Mouse (Mus musculus) kidney, embryonic 14.5 days (tissue): ENCODE results near the gene Zfp69. TPM values are rescaled to one million over a fixed set of nuclear protein-coding genes. Genes with fewer than 3 reads are reported as not detected.

ENCODE experiments used
- ATAC-seq: fragments of 200-750 bp; cut with Nextera tagmentation; 2 replicates; pipeline ENCODE4 v1.8.0; 2017; ENCODE audit warnings: moderate number of reproducible peaks, mild to moderate bottlenecking, moderate TSS enrichment, moderate library complexity; ENCODE audit not compliant: low FRiP score, low TSS enrichment
- H3K27ac ChIP-seq: fragments of 300-500 bp; sonication (generic); 2 replicates; pipeline ENCODE4 v1.5.1; 2014; ENCODE audit warnings: low read depth, mild to moderate bottlenecking, low read length, moderate library complexity, mixed read lengths
- H3K27me3 ChIP-seq: fragments of 300-500 bp; sonication (generic); 2 replicates; pipeline ENCODE4 v1.6.1; 2014; ENCODE audit warnings: mild to moderate bottlenecking, low read length; ENCODE audit not compliant: control insufficient read depth, insufficient read depth
- H3K36me3 ChIP-seq: fragments of 300-500 bp; sonication (generic); 2 replicates; pipeline ENCODE4 v1.6.1; 2014; ENCODE audit warnings: low read length, mixed read lengths; ENCODE audit not compliant: control insufficient read depth, insufficient read depth
- H3K4me1 ChIP-seq: fragments of 300-500 bp; sonication (generic); 2 replicates; pipeline ENCODE4 v1.6.1; 2014; ENCODE audit warnings: low read length, mixed read lengths; ENCODE audit not compliant: control insufficient read depth, insufficient read depth
- H3K4me2 ChIP-seq: fragments of 300-500 bp; sonication (generic); replicated peaks from 2 replicates; pipeline ENCODE4 v1.6.1; 2014; ENCODE audit warnings: low read depth, mild to moderate bottlenecking, low read length
- H3K4me3 ChIP-seq: fragments of 300-500 bp; sonication (generic); 2 replicates; pipeline ENCODE4 v1.5.1; 2014; ENCODE audit warnings: mild to moderate bottlenecking, low read length
- H3K9ac ChIP-seq: fragments of 300-500 bp; sonication (generic); 2 replicates; pipeline ENCODE4 v1.6.1; 2014; ENCODE audit warnings: low read depth, mild to moderate bottlenecking, low read length, moderate library complexity
- H3K9me3 ChIP-seq: fragments of 300-500 bp; sonication (generic); 2 replicates; pipeline ENCODE4 v1.6.1; 2016; ENCODE audit warnings: low read length; ENCODE audit not compliant: control insufficient read depth
- WGBS: fragments of 180-500 bp; shearing (Covaris S2); extraction: QIAGEN DNeasy Blood & Tissue Kit; methylation state at CpG from one replicate; pipeline ENCODE4 v1.1.7; 2014; 5-methylcytosine and 5-hydroxymethylcytosine counted together
- polyA plus RNA-seq: library from polyadenylated mRNA; unstranded; fragments of >200 nt; fragmentation: Nextera tagmentation; extraction: Ambion mirVana; gene quantifications from 2 replicates; pipeline ENCODE4 v1.2.1, GENCODE M21; 2014

Zfp69 gene
- polyA plus RNA-seq, 1 experiment from 2014 or later, result 9.9 TPM

DNA sequence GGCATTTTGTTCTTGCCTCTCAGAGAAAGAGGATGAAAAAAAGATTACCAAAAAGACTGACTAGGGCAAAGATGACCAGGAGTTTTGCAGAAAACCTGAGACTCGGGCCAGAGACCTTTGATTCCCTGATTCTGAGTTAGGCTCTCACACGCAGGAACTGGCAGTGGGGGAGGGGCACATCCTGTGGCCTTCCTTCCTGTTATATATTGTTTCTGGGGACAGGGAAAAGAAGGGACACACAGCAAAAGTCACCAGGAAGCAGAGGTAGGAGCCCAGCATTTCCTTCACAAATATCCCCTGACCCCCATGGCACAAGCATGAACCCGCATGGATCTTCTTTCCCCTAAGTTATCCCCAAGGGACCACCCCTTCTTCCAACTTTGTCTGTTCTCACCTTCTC, 2.6 kb downstream of the Zfp69 start:
- no peaks in the 10 kb centered on the region for H3K9me3 ChIP-seq
- no peaks in the 10 kb centered on the region for H3K27me3 ChIP-seq
- H3K9ac ChIP-seq, result no peak overlapping the region
- ATAC-seq, result no peak
- H3K36me3 ChIP-seq, result peaks cover 9% of the 10 kb centered on the region; the same call in 1 of the 2 replicates
- 45% methylated on average over 3 of the region's 3 CpGs for WGBS
- H3K27ac ChIP-seq, result no peak overlapping the region
- no peak overlapping the region for H3K4me3 ChIP-seq
- no peaks in the 10 kb centered on the region for H3K4me1 ChIP-seq
- no peak overlapping the region for H3K4me2 ChIP-seq

DNA sequence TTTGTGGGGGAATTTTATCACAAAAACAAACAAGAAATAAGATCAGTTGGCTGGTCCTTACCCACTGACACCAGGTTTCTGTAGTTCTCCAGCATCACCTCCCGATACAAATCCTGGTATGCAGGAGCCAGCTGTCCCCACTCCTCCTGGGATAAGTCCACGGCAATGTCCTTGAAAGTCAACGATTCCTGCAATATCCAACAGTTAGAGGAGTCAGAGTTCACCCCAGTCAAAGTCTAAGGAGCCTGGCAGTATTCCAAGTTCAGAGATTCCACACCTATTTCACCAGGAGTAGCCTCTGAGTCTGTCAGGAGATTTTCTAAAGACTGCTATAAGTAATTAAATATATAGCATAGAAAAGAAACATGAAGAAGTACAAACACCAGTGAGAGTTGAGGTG, 16.5 kb downstream of the Zfp69 start:
- Histone ChIP-seq H3K27ac (no peak overlapping the region), H3K4me2 (no peak overlapping the region), H3K4me1 (no peaks in the 10 kb centered on the region), H3K4me3 (no peak overlapping the region), H3K27me3 (no peaks in the 10 kb centered on the region), H3K9ac (no peak overlapping the region), H3K9me3 (peaks cover 6% of the 10 kb centered on the region; the same call in 1 of the 2 replicates), H3K36me3 (peaks cover 5% of the 10 kb centered on the region; the same call in 1 of the 2 replicates)
- WGBS, result 75% methylated on average over 3 of the region's 3 CpGs
- ATAC-seq, result no peak

DNA sequence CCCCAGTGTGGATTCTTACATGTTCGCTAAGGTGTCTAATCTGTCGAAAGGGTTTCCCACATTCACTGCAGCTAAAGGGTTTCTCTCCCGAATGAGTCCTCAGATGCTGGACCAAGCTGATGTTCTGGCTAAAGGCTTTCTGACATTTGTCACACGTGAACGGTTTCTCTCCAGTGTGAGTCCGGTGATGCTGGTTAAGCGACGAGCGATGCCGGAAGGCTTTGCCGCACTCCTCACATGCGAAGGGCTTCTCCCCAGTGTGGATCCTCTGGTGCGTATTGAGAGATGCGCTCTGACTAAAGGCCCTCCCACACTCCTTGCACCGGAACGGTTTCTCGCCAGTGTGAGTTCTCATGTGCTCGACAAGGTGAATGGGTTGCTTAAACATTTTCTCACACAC, 20.8 kb downstream of the Zfp69 start:
- Histone ChIP-seq H3K27ac (no peak overlapping the region), H3K27me3 (no peaks in the 10 kb centered on the region), H3K9ac (no peak overlapping the region), H3K4me3 (no peak overlapping the region), H3K4me2 (no peak overlapping the region), H3K9me3 (peaks cover 6% of the 10 kb centered on the region; the same call in 1 of the 2 replicates), H3K36me3 (peaks cover 5% of the 10 kb centered on the region; the same call in 1 of the 2 replicates), H3K4me1 (no peaks in the 10 kb centered on the region)
- WGBS, result 97% methylated on average over 18 of the region's 18 CpGs
- ATAC-seq, result no peak

DNA sequence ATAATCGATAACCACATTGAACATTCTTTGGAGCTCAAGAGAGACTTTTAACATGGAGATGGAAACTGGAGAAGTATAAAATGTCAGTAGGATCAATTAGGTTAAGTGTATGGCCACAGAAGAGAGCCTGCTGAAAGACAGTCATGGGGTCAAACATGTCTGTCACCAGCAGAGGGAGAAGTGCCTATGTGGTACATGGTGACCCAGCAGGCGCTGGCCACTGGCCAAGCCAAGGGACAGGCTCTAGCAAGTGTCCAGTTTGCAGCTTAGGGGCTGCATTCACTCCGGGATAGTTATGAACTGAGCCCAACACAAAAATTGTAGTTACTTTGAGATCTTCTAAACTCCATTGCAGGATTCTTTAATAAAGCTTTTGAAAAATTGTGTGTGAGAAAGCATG, 22.8 kb downstream of the Zfp69 start:
- no peak for ATAC-seq
- WGBS, result 89% methylated on average over 3 of the region's 3 CpGs

DNA sequence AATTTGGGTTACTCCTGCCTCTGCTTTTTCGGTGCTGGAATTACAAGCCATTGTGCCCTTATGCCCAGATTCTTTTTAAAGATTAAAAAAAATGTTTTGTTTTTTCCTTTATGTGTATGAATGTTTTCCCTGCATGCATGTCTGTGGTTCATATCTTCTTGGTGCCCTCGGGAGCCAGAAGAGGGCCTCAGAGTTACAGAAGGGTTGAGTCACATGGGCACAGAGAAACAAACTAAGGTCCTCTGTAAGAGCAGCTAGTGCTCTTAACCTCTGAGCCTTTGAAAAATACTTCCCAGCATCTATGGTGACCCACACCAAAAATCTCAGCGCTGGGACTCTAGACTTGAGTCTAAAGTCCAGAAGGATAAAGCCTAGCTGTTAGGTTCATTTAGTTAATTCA, 26.1 kb downstream of the Zfp69 start:
- Histone ChIP-seq H3K36me3 (peaks cover 22% of the 10 kb centered on the region), H3K4me3 (peak overlapping the region; percentile 75), H3K4me2 (peak overlapping the region; percentile 69), H3K9me3 (peaks cover under 1% of the 10 kb centered on the region; the same call in 1 of the 2 replicates), H3K4me1 (no peaks in the 10 kb centered on the region; the same call in 1 of the 2 replicates), H3K27ac (peak overlapping the region; percentile 79; the same call in 1 of the 2 replicates), H3K27me3 (no peaks in the 10 kb centered on the region), H3K9ac (peak overlapping the region; percentile 75)
- 22% methylated on average over 3 of the region's 3 CpGs for WGBS
- ATAC-seq, result peak; percentile 45; the same call in 1 of the 2 replicates

More for the DNA sequence above, 22.8 kb downstream of the Zfp69 start:
- Histone ChIP-seq H3K27me3 (no peaks in the 10 kb centered on the region), H3K4me3 (no peak overlapping the region), H3K9ac (no peak overlapping the region), H3K27ac (no peak overlapping the region), H3K9me3 (peaks cover 6% of the 10 kb centered on the region; the same call in 1 of the 2 replicates), H3K4me2 (no peak overlapping the region), H3K36me3 (peaks cover 5% of the 10 kb centered on the region; the same call in 1 of the 2 replicates), H3K4me1 (no peaks in the 10 kb centered on the region; the same call in 1 of the 2 replicates)

DNA sequence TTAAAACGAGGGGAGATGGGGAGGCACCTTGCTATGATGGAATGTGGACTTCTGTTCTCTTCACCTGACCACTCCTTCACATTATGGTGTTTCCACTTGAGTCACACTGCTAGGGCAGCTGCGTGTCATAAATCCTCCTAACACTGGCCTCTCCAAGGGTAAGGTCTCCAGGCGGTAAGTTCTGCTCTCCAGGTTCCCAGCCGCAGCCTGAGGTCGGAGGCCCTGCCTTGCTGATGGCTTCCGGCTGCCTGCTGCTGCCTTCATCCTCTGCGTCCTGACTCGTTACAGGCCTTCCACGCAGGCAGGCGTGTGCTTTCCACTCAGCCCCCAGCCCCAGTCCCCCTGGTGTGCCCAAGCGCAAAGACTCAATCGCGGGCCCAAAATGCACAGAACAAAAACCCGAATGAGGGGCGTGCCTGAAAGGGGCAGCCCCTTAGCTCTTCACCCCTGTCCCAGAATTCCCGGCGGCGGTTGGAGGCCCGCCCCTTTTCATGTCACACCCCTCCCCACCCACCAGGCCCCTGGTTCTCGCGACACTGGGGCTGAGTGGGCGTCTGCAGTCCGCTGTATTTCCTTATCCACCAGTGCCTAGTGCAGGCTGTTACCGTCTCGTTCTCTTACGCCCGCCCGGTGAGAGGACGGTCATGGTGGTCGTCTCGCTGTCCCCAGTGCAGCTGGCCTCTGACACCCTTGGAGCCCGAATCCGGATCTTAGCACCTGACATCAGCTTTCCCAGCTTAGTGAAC, 26.8 kb downstream of the Zfp69 start, which contains the start of gene Exo5:
Gene Exo5, minus strand, starts transcription at position 464 of the 746 bp plus-strand sequence.
- peak within 1 kb of the TSS; percentile 69 for H3K4me2 ChIP-seq
- under 1% methylated on average over 33 of the region's 33 CpGs for WGBS
- peaks cover 24% of the 10 kb centered on the region for H3K36me3 ChIP-seq
- peak within 1 kb of the TSS; percentile 75 for H3K4me3 ChIP-seq
- H3K4me1 ChIP-seq, result no peaks in the 10 kb centered on the region; the same call in 1 of the 2 replicates
- peak; percentile 99 for ATAC-seq
- peak within 1 kb of the TSS; percentile 79; the same call in 1 of the 2 replicates for H3K27ac ChIP-seq
- H3K27me3 ChIP-seq, result no peaks in the 10 kb centered on the region
- H3K9me3 ChIP-seq, result no peaks in the 10 kb centered on the region
- peak within 1 kb of the TSS; percentile 75 for H3K9ac ChIP-seq

DNA sequence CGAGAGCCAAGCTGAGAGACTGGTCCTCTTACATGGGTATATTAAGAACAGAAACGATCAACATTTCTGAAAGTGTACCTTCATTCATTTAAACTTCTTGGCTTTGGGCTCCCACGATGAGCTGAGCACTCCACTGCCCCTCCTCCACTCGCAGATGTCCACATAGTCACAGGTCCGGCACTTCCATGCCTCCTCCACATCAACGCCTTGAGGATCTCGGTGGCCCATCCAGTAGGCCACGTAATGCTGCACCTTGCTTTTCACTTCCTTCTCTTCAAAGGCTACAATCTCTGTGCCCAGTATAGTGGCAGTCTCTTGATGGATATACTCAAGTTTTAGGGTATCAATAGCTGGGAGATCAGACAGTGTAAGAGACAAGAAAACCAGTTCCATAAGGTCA, 30.0 kb downstream of the Zfp69 start:
- H3K36me3 ChIP-seq, result peaks cover 24% of the 10 kb centered on the region
- no peak overlapping the region for H3K9ac ChIP-seq
- H3K27ac ChIP-seq, result no peak overlapping the region
- no peak for ATAC-seq
- H3K4me2 ChIP-seq, result no peak overlapping the region
- no peaks in the 10 kb centered on the region for H3K27me3 ChIP-seq
- no peaks in the 10 kb centered on the region for H3K9me3 ChIP-seq
- no peak overlapping the region for H3K4me3 ChIP-seq
- H3K4me1 ChIP-seq, result no peaks in the 10 kb centered on the region; the same call in 1 of the 2 replicates
- WGBS, result 94% methylated on average over 8 of the region's 8 CpGs

DNA sequence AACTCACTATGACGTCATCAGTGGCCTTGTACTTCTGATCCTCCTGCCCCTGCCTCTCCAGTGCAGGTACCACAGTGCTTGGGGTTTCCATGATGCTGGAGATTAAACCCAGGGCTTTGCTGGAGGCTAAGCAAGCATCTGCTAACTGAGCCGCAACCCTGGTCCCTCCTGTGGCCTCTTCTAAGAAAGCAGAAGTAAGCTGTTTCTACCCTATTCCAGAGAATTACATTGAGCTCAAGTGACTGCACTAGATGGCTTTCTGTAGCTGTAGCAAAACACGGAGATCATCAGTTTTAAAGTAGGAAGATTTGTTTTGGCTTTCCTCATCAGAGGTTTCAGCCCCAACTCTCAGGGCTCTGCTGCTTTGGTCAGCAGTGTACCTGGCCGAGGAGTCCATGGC, 37.0 kb downstream of the Zfp69 start:
- Histone ChIP-seq H3K4me3 (no peak overlapping the region), H3K9ac (no peak overlapping the region), H3K4me2 (no peak overlapping the region), H3K27me3 (no peaks in the 10 kb centered on the region), H3K27ac (no peak overlapping the region), H3K36me3 (no peaks in the 10 kb centered on the region), H3K9me3 (no peaks in the 10 kb centered on the region), H3K4me1 (no peaks in the 10 kb centered on the region)
- ATAC-seq, result no peak
- WGBS, result 68% methylated on average over 4 of the region's 4 CpGs

DNA sequence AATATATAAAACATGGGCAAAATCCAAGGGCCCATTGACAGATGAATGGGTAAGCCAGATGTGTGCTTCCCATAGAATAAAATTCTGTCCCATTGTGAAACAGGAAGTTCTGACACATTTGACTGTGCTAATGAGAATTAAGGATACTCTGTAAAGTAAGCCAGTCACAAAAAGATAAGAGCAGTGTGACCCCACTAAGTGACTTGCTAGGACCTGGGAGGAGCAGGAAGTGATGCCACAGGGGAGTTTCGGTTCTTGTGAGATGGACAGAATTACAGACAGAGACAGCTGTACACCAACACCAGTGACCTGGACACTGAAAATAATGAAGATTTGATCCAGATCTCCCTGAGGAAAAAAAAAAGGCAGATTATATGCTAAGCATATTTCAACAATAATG, 37.6 kb downstream of the Zfp69 start:
- Histone ChIP-seq H3K4me1 (no peaks in the 10 kb centered on the region), H3K36me3 (no peaks in the 10 kb centered on the region), H3K27ac (no peak overlapping the region), H3K9ac (no peak overlapping the region), H3K9me3 (no peaks in the 10 kb centered on the region), H3K27me3 (no peaks in the 10 kb centered on the region), H3K4me3 (no peak overlapping the region), H3K4me2 (no peak overlapping the region)
- WGBS, result 73% methylated on average over 1 of the region's 1 CpGs
- no peak for ATAC-seq
